Mouse (Mus musculus) testis, adult 2 months (tissue): Measurements from ENCODE around the gene Gm11096. TPM values are rescaled to one million over a fixed set of nuclear protein-coding genes. Genes with fewer than 3 reads are reported as not detected.

ENCODE experiments used
- H3K27ac ChIP-seq: fragments of 200-500 bp; 2 replicates; pipeline ENCODE4 v1.5.1; 2012; ENCODE audit warnings: low read depth, low read length; ENCODE audit not compliant: control insufficient read depth, insufficient read depth
- H3K27me3 ChIP-seq: fragments of 200-500 bp; 2 replicates; pipeline ENCODE4 v1.6.1; 2012; ENCODE audit warnings: mild to moderate bottlenecking, low read length, moderate library complexity; ENCODE audit not compliant: control insufficient read depth, insufficient read depth
- H3K36me3 ChIP-seq: fragments of 200-500 bp; 2 replicates; pipeline ENCODE4 v1.6.1; 2012; ENCODE audit warnings: mild to moderate bottlenecking, low read length; ENCODE audit not compliant: control insufficient read depth, insufficient read depth
- H3K4me1 ChIP-seq: fragments of 200-500 bp; 2 replicates; pipeline ENCODE4 v1.6.1; 2012; ENCODE audit warnings: low read length; ENCODE audit not compliant: control insufficient read depth, insufficient read depth
- H3K4me3 ChIP-seq: fragments of 200-500 bp; 2 replicates; pipeline ENCODE4 v1.5.1; 2012; ENCODE audit warnings: low read depth, mild to moderate bottlenecking, low read length, moderate library complexity, mixed read lengths; ENCODE audit not compliant: control insufficient read depth
- CTCF ChIP-seq: fragments of 200-500 bp; IDR thresholded peaks from 2 replicates; pipeline ENCODE4 v1.5.1; 2012; ENCODE audit warnings: low read depth, mild to moderate bottlenecking, inconsistent platforms, low read length, moderate library complexity; ENCODE audit not compliant: control insufficient read depth, insufficient read depth, insufficient replicate concordance
- POLR2A ChIP-seq: fragments of 200-500 bp; IDR thresholded peaks from 2 replicates; pipeline ENCODE4 v1.6.1; 2012; ENCODE audit warnings: low read depth, mild to moderate bottlenecking, inconsistent platforms, low read length, moderate library complexity; ENCODE audit not compliant: control insufficient read depth
- polyA plus RNA-seq: library from polyadenylated mRNA; depleted of rRNA; stranded (reverse); fragments of >200 nt; gene quantifications from 2 replicates; pipeline ENCODE4 v1.2.3, GENCODE M21; 2012; rRNA removed

Gene Gm11096
- polyA plus RNA-seq = not detected in 2 replicates

DNA sequence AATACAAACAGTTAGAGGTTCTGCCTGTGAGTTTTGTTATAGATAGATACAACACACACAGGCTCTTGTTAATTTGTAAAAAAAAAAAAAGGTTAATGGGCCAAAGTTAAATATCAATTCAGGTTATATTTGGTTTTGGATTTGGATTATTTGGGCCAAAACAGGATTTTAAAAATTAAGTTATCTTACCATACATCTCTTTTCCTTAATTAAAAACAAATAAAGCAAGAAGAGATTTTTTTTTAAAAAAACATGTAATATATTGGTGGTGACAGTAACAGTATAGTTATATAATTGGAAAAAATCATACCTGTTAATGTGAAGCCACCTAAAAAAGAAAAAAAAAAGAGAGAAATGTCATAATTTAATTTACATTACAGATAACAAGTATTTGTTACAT lies at the start of gene Gm11096:
Gene Gm11096, plus strand, starts transcription at position 301 of the 400 bp plus-strand sequence.
- H3K27ac ChIP-seq = no peak within 1 kb of the TSS
- H3K36me3 ChIP-seq = no peaks in the 10 kb centered on the region
- TF ChIP-seq CTCF = no peak
- TF ChIP-seq POLR2A = no peak
- no peaks in the 10 kb centered on the region for H3K27me3 ChIP-seq
- no peaks in the 10 kb centered on the region for H3K4me1 ChIP-seq
- no peak within 1 kb of the TSS for H3K4me3 ChIP-seq

DNA sequence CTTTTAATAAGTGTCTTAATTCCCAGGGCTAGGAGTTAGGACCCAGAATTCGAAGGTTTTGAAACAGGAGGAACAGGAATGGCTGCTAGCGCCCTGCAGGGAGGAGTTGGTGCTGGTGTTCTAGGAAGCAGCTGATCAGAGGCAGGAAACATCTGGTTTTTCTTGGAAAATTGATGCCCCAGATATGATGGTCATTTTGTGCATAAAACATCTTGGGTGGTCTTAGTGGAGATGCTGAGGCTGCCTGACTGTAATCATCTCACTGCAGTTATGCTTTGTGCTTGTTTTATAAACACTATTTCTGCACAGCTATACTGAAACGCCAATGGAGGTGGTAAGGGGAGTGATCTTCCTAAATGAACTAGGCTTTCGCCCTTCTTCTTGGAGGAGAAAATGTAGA lies 48.5 kb upstream of the Gm11096 start:
- no peak overlapping the region for H3K4me3 ChIP-seq
- no peak for TF ChIP-seq CTCF

DNA sequence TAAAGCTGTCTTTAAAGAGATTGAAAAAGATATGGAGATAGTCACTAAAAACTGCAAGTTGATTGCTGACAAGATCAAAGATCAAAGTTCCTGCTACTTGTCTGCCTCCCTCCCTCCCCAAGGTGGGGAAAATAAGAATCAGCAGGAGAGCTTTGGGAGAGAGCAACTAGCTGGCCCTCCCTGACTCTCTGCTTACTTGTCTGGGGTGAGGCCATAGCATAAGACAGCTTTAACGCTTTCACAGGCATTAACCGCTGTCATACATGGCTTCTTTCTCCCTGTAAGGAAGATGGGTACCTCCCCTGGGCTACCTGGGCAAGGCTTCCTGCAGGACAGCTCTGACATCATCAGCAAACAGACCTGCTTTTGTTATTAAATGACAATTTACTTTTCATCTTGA lies 47.4 kb upstream of the Gm11096 start:
- no peaks in the 10 kb centered on the region for H3K4me1 ChIP-seq
- no peak overlapping the region for H3K4me3 ChIP-seq
- no peaks in the 10 kb centered on the region for H3K36me3 ChIP-seq
- no peaks in the 10 kb centered on the region for H3K27me3 ChIP-seq
- TF ChIP-seq POLR2A (no peak), CTCF (no peak)
- no peak overlapping the region for H3K27ac ChIP-seq

More for the DNA sequence above, 48.5 kb upstream of the Gm11096 start:
- no peaks in the 10 kb centered on the region for H3K27me3 ChIP-seq
- no peak overlapping the region for H3K27ac ChIP-seq
- no peaks in the 10 kb centered on the region for H3K4me1 ChIP-seq
- no peaks in the 10 kb centered on the region for H3K36me3 ChIP-seq

DNA sequence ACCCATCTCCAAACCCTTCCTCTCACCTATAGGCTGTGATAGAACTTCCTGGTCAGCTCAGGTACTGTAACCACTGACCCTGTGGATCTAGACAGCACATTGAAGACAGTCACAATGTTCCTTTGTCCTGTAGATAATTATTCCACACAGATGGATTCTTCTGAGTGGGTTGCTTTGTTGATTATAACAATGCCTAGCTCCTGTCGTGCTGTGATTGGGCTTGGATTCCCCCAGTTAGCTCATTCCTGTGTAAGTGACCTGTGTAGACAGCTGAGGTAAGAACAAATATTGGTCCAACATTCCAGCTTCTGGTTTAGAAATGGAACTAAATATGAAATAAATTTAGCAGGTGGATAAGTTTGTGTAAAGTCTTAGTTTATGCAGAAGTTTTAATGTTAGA lies 44.1 kb upstream of the Gm11096 start:
- Histone ChIP-seq H3K36me3 (no peaks in the 10 kb centered on the region), H3K4me3 (no peak overlapping the region), H3K27me3 (no peaks in the 10 kb centered on the region), H3K4me1 (no peaks in the 10 kb centered on the region), H3K27ac (no peak overlapping the region)
- TF ChIP-seq POLR2A = no peak
- no peak for TF ChIP-seq CTCF

DNA sequence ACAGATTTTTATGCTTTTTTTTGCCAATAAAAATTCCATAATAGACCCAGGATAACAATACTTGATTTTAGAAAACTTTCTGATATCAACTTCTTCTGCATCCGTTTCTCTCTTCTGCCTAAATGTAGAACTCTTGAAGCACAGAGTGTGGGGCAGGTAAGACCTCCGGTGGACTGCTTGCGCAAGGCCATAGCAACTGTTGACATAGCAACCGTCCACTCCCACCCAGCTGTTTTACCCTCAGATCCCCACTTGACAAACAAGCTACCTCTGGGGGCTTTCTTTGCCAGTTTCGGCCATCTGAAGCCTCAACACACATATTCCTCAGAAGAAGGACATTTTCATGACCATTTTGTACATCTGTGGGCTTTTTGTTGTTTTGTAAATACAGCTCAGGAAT lies 41.2 kb upstream of the Gm11096 start:
- Histone ChIP-seq H3K4me3 (no peak overlapping the region), H3K27ac (no peak overlapping the region), H3K27me3 (no peaks in the 10 kb centered on the region), H3K4me1 (no peaks in the 10 kb centered on the region), H3K36me3 (no peaks in the 10 kb centered on the region)
- TF ChIP-seq CTCF = no peak
- no peak for TF ChIP-seq POLR2A

- no peak for TF ChIP-seq POLR2A
- TF ChIP-seq CTCF = no peak
- Histone ChIP-seq H3K4me3 (no peak overlapping the region), H3K4me1 (no peaks in the 10 kb centered on the region), H3K27ac (no peak overlapping the region), H3K36me3 (no peaks in the 10 kb centered on the region), H3K27me3 (no peaks in the 10 kb centered on the region)
Measured at GRCm38 (mm10) chr17:81402636-81403035, 38.9 kb upstream of the Gm11096 start.

DNA sequence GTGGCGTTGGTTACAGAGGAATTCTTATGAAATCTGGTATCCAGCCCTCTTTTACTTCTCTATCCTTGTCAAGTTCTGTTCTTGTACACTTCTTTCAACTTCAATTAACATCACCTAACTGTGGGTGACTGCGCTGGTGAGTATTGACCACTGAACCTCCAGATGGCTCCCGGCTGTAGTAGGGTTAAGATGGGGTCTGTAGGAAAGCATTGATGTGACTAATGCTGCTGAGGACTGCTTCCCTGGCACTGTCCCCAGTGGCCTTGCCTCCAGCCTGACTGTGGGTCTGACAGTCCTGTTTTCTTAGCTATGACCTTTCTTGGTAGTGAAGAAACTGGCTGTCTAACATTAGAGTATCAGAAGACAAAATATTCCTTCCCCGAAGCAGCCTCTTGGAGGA lies 38.4 kb upstream of the Gm11096 start:
- Histone ChIP-seq H3K36me3 (no peaks in the 10 kb centered on the region), H3K4me3 (no peak overlapping the region), H3K4me1 (no peaks in the 10 kb centered on the region), H3K27ac (no peak overlapping the region), H3K27me3 (no peaks in the 10 kb centered on the region)
- TF ChIP-seq CTCF (no peak), POLR2A (no peak)

DNA sequence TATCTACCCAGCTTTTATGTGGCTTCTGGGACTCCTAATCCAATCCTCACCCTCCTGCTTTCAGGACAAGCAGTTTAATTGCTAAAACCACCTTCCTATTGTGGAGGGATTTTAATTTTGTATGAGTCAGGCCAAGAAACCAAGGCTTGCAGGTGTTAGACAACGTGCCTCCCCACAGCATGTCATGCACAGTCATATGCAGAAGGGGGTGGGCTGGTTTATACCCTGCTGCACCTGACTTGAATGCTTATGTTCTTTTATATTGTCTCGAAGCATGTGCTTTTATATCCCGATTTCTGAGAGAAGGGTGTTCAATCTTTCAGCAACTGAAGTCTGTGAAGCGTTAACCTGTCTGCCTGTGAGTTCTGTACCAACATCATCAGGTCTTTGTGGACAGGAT lies 37.3 kb upstream of the Gm11096 start:
- Histone ChIP-seq H3K4me1 (no peaks in the 10 kb centered on the region), H3K27me3 (no peaks in the 10 kb centered on the region), H3K36me3 (no peaks in the 10 kb centered on the region), H3K4me3 (no peak overlapping the region), H3K27ac (no peak overlapping the region)
- TF ChIP-seq POLR2A (no peak), CTCF (no peak)
